Mouse (Mus musculus) myocyte (in vitro differentiated cells): ENCODE data around the gene AC140267.1.

ENCODE experiments used
- MAX ChIP-seq: IDR thresholded peaks from one replicate; pipeline ENCODE4 v1.6.1; 2011; ENCODE audit warnings: low read depth, mild to moderate bottlenecking, control low read depth
- POLR2A ChIP-seq: IDR thresholded peaks from one replicate; pipeline ENCODE4 v1.6.1; 2011; ENCODE audit warnings: low read depth, mild to moderate bottlenecking, control low read depth, moderate library complexity; ENCODE audit not compliant: insufficient read length
- POLR2AphosphoS2 ChIP-seq: IDR thresholded peaks from one replicate; pipeline ENCODE4 v1.6.1; 2011; ENCODE audit warnings: low read depth, control low read depth; ENCODE audit not compliant: insufficient read length

- no peak for TF ChIP-seq MAX
- no peak for TF ChIP-seq POLR2AphosphoS2
- TF ChIP-seq POLR2A: no peak
These were observed 2.6 kb upstream of the AC140267.1 start for GRCm38 (mm10) chr15:80233053-80233452.
